Mouse (Mus musculus) left cerebral cortex, adult 9 months (tissue): ENCODE results near the gene Vmn2r3.
"Not testable (repeated sequence)": the region's sequence is repeated elsewhere in the genome, so short reads cannot be mapped to it uniquely, and the experiment has no call there.

Experiments
- DNase-seq, 2 experiments: peaks; one replicate each; pipeline ENCODE4 v3.0.0; 2022; ENCODE audit warnings: low spot score in 2 of 2

The Vmn2r3 gene

GRCm38 (mm10) chr3:64289609-64290008 lies at the start of gene Vmn2r3:
Gene Vmn2r3, minus strand, starts transcription at chr3:64289709.
- no peak for DNase-seq

- no peak for DNase-seq
Observed at GRCm38 (mm10) chr3:64332548-64332947, 43.0 kb upstream of the Vmn2r3 start.

DNA sequence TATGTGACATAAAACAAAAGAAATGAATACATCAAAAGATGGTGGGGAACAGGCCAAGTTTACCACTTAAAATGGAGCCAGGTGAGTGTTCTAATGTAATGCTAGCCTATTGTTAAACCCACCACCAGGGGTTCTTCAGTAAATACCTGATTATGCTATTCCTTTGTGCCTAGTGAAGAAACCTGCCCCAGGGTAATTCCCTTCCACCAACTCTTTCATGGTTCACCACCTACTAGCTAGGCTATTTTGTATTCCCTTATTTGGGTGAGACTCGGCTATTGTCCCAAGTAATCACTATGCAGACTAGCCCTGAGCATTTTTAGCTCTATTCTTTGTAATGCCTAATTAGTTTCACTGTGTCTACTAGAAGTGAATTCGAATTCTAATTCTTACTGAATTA lies 32.3 kb upstream of the Vmn2r3 start:
- DNase-seq, result no peak

- DNase-seq, result no peak
Observed at GRCm38 (mm10) chr3:64306799-64307198, 17.3 kb upstream of the Vmn2r3 start.

DNA sequence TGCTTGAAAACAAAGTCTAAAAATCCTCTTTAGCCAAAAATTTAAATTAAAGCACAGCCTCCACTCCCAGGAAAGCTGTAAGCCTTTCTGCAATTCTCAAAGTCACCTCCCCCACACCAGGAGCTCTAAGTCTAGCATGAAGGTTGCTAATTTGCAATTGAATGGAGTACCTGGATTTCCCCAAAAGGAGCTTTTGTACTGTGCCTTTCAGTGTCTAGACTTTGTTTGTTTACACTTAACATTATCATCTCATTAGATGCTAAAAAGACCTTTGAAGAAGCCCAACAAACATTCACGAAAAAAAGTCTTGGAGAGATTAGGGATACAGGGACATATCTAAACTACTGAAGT lies 23.8 kb downstream of the Vmn2r3 start:
- DNase-seq, result no peak

- not testable (repeated sequence) for DNase-seq
Observed at GRCm38 (mm10) chr3:64265056-64265761, 24.3 kb downstream of the Vmn2r3 start.

GRCm38 (mm10) chr3:64259582-64259981 lies 29.9 kb downstream of the Vmn2r3 start:
- no peak for DNase-seq

DNA sequence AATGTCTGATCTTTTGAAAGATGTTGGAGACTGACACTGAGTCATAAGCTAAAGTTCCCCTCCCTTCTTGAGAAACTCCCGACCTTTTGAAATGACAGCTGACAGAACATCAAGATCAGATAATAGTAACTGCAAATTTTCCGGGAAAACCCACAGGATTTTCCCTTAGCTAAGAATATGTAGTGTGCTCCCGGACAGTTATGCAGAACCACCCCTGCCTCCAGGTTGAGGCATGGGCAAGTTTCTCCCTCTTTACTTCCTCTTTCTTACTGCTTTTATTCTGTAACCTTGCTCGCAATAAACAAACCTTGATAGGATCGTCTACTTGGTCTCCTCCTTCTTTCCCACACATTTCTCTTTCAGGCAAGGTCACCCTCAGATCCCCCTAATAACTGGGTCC lies 37.9 kb downstream of the Vmn2r3 start:
- no peak for DNase-seq

GRCm38 (mm10) chr3:64250461-64250860 lies 39.0 kb downstream of the Vmn2r3 start:
- not testable (repeated sequence) for DNase-seq

DNA sequence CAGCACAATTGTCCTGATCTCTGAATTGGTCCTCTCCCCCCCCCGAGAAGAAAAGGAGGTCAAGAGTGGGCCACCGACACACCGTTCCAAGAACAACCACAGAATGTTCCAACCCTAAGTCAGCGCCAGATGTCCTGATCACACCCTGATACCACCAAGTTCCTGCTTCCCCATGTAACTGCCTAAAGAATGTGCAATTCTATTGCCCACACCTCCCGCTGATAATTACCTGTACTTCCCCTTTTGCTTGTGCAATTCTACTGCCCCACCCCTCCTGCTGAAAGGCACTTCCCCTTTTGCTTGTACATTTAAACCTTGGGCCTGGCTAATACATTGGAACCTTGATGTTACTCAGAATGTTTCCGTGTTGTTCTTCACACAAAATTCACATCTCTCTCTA lies 54.0 kb downstream of the Vmn2r3 start:
- not testable (repeated sequence) for DNase-seq

DNA sequence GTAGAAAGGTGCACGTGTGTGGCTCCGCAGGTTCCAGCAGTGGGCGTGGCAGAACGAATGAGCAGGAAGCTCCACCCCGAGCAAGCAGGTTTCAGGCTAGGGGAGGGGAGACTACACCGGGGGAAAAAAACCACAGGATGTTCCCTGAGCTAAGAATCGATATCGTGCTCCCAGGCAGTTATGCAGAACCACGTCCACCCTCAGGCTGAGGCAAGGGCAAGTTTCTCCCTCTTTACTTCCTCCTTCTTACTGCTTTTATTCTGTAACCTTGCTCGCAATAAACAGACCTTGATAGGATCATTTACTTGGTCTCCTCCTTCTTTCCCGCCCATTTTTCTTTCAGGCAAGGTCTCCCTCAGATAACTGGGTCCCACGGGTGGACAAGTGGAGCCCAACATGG lies 55.9 kb downstream of the Vmn2r3 start:
- DNase-seq, result not testable (repeated sequence)

DNA sequence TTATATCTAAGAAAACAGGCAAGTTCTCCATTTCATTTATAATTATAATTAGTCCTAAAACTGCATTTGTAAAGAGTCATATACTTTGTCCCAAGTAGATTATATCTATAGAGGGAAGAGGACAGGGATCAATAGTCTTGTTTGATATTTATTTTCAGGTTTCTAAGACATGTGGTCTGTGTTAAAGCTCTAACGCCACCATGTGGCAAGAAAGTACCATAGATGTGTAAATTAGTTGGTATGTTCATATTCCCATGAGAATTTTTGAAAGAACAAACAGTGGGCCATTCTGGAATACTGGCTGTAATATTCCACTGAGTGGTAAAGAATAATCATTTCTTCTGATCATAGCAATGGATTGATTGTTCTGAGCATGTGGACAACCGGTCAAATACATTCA lies 62.3 kb downstream of the Vmn2r3 start:
- DNase-seq, result no peak
